Comparison of ENCODE assay signal across 7 mouse cellular contexts in genomic region chr1:121326591-121327343, GRCm38 (mm10). TPM values are rescaled to one million over a fixed set of nuclear protein-coding genes. Genes with fewer than 3 reads are reported as not detected.
A peak's percentile ranks its signal among the peaks of the same experiment; 100 is the strongest.
DNase-seq lines count a peak whose midpoint lies in the region; ATAC-seq and TF ChIP-seq lines count a peak whose summit lies in the region.

No protein-coding gene starts in this region.

- H3K27me3 ChIP-seq in megakaryocyte, embryonic 14.5 days (replicated peaks): no peaks in the 10 kb centered on the region
- no peaks in the 10 kb centered on the region for H3K27me3 ChIP-seq in heart, embryonic 14.5 days (ENCODE audit: control insufficient read depth, insufficient read depth, low read length)
- no peaks in the 10 kb centered on the region for H3K27me3 ChIP-seq in liver, embryonic 14.5 days (ENCODE audit: control insufficient read depth, insufficient read depth, low read length)

- peak overlapping the region; percentile 50 to 93; a peak in 3 of 4 replicates for H3K27ac ChIP-seq in heart, embryonic 14.5 days (replicated peaks in 1 of 2; ENCODE audit: control insufficient read depth in 1 of 2, insufficient read depth in 1 of 2, low read depth in 2 of 2, low read length in 2 of 2)
- H3K27ac ChIP-seq in liver, embryonic 14.5 days: peak overlapping the region; percentile 85; the same call in 1 of the 2 replicates

- H3K9ac ChIP-seq in heart, embryonic 14.5 days (ENCODE audit: low read length): peak overlapping the region; percentile 82
- peak overlapping the region; percentile 88 for H3K9ac ChIP-seq in liver, embryonic 14.5 days (replicated peaks)

- ATAC-seq in megakaryocyte, adult 5-6 weeks (ENCODE audit: poor library complexity, severe bottlenecking): no peak
- ATAC-seq in heart, embryonic 14.5 days (ENCODE audit: insufficient number of reproducible peaks, insufficient read depth, low FRiP score, low read depth): no peak
- ATAC-seq in liver, embryonic 14.5 days (ENCODE audit: insufficient read depth): no peak

- 22% methylated on average over 18 of the region's 18 CpGs for WGBS in heart, embryonic 14.5 days
- WGBS in liver, embryonic 14.5 days (ENCODE audit: insufficient replicate concordance): 24% methylated on average over 18 of the region's 18 CpGs

- TF ChIP-seq EP300 in liver, embryonic 14.5 days (IDR thresholded peaks at IDR 0.05; ENCODE audit: low read depth): no peak

- TF ChIP-seq CTCF in brain, embryonic 14.5 days (IDR thresholded peaks at IDR 0.05; ENCODE audit: borderline replicate concordance, extremely low read depth, insufficient read depth, insufficient read length): no peak
- no peak for TF ChIP-seq CTCF in liver, embryonic 14.5 days (IDR thresholded peaks at IDR 0.05; ENCODE audit: low read depth)

- H3K36me3 ChIP-seq in megakaryocyte, embryonic 14.5 days (replicated peaks; ENCODE audit: low read length): peaks cover 12% of the 10 kb centered on the region
- H3K36me3 ChIP-seq in heart, embryonic 14.5 days (ENCODE audit: control insufficient read depth, insufficient read depth, low read length): 0 out of 2 replicates have a peak, but pooled peaks cover under 1% of the 10 kb centered on the region
- H3K36me3 ChIP-seq in liver, embryonic 14.5 days (replicated peaks; ENCODE audit: control insufficient read depth, insufficient read depth, low read depth): no peaks in the 10 kb centered on the region

- H3K4me1 ChIP-seq in megakaryocyte, embryonic 14.5 days: peaks cover 17% of the 10 kb centered on the region
- H3K4me1 ChIP-seq in heart, embryonic 14.5 days (ENCODE audit: control insufficient read depth in 2 of 2, insufficient read depth in 2 of 2, low read length in 2 of 2): peaks cover 7 to 17% of the 10 kb centered on the region in 2 experiments
- H3K4me1 ChIP-seq in liver, embryonic 14.5 days (replicated peaks; ENCODE audit: control insufficient read depth in 2 of 2, insufficient read depth in 2 of 2, low read length in 1 of 2): peaks cover 3 to 9% of the 10 kb centered on the region in 2 experiments; a peak in 3 of 4 replicates

- H3K4me3 ChIP-seq in megakaryocyte, embryonic 14.5 days (replicated peaks): peak overlapping the region; percentile 97
- peak overlapping the region; percentile 72 to 75 for H3K4me3 ChIP-seq in heart, embryonic 14.5 days (ENCODE audit: control insufficient read depth in 1 of 2, insufficient read depth in 1 of 2, low read depth in 1 of 2, low read length in 2 of 2)
- H3K4me3 ChIP-seq in liver, embryonic 14.5 days (ENCODE audit: insufficient read depth in 1 of 2, low read depth in 2 of 2, low read length in 2 of 2): peak overlapping the region; percentile 92 to 95

- TF ChIP-seq POLR2A in brain, embryonic 14.5 days (IDR thresholded peaks at IDR 0.05; ENCODE audit: borderline replicate concordance, extremely low read depth, insufficient read depth, insufficient read length, poor library complexity, severe bottlenecking): no peak

- peak; percentile 7 for DNase-seq in brain, embryonic 14.5 days (ENCODE audit: low read depth)
- DNase-seq in liver, embryonic 14.5 days (ENCODE audit: low read depth in 3 of 3, low spot score in 3 of 3): no peak
- no peak for DNase-seq in ovary, postnatal 10 days (ENCODE audit: low spot score)
- DNase-seq in cerebellum, adult 9-10 months: no peak

- H3K9me3 ChIP-seq in megakaryocyte, embryonic 14.5 days: no peaks in the 10 kb centered on the region
- H3K9me3 ChIP-seq in heart, embryonic 14.5 days (ENCODE audit: control insufficient read depth, low read length): no peaks in the 10 kb centered on the region
- no peaks in the 10 kb centered on the region for H3K9me3 ChIP-seq in liver, embryonic 14.5 days (ENCODE audit: control insufficient read depth, low read length)

- H3K4me2 ChIP-seq in heart, embryonic 14.5 days (ENCODE audit: low read length): peak overlapping the region; percentile 89
- H3K4me2 ChIP-seq in liver, embryonic 14.5 days (ENCODE audit: low read depth): peak overlapping the region; percentile 96

RNA-seq across cellular contexts. Expression of gene Insig2, which starts 5.6 kb away (rescaled TPM):
- polyA plus RNA-seq in megakaryocyte, embryonic 14.5 days (2012; ENCODE audit: insufficient read depth, low replicate concordance): 4.7 and 10.1 TPM in 2 replicates
- 15.2 and 19.2 TPM in 2 replicates for total RNA-seq in megakaryocyte, adult 5-6 weeks (2015)
- 16.5 and 27.5 TPM in 2 replicates for total RNA-seq in megakaryocyte, adult 5-6 weeks (2017)
- 37.0 and 38.2 TPM in 2 replicates for polyA plus RNA-seq in brain, embryonic 14.5 days (2012; rRNA removed)
- polyA plus RNA-seq in heart, embryonic 14.5 days (2014; fragmentation: Nextera tagmentation; extraction: Ambion mirVana): 25.0 and 30.7 TPM in 2 replicates
- 4.7 and 6.5 TPM in 2 replicates for polyA plus RNA-seq in liver, embryonic 14.5 days (2012; rRNA removed)
- 5.2 and 6.4 TPM in 2 replicates for polyA plus RNA-seq in liver, embryonic 14.5 days (2014; fragmentation: Nextera tagmentation; extraction: Ambion mirVana)
